Mouse (Mus musculus) liver, adult 2 months (tissue): ENCODE measurements around the gene Bpifb9a. TPM values are rescaled to one million over a fixed set of nuclear protein-coding genes. Genes with fewer than 3 reads are reported as not detected.
"Not testable (repeated sequence)": the region's sequence is repeated elsewhere in the genome, so short reads cannot be mapped to it uniquely, and the experiment has no call there.

ENCODE experiments used
- DNase-seq: peaks from one replicate; pipeline ENCODE4 v3.0.0-alpha.2; 2011; ENCODE audit warnings: low read depth, low spot score; ENCODE audit errors: extremely low read depth
- H3K27ac ChIP-seq: fragments of 200-500 bp; replicated peaks from 2 replicates; pipeline ENCODE4 v1.5.1; 2012; ENCODE audit warnings: low read depth, mild to moderate bottlenecking, control low read depth, inconsistent platforms, low read length; ENCODE audit not compliant: insufficient read depth
- H3K27me3 ChIP-seq: fragments of 200-500 bp; 2 replicates; pipeline ENCODE4 v1.6.1; 2012; ENCODE audit warnings: mild to moderate bottlenecking, moderate library complexity, low read length, inconsistent platforms; ENCODE audit not compliant: control insufficient read depth, insufficient read depth
- H3K36me3 ChIP-seq: fragments of 200-500 bp; 2 replicates; pipeline ENCODE4 v1.6.1; 2012; ENCODE audit warnings: low read length, inconsistent platforms; ENCODE audit not compliant: control insufficient read depth, insufficient read depth
- H3K4me1 ChIP-seq: fragments of 200-500 bp; 2 replicates; pipeline ENCODE4 v1.6.1; 2011; ENCODE audit warnings: low read length; ENCODE audit not compliant: control insufficient read depth, insufficient read depth
- H3K4me3 ChIP-seq: fragments of 200-500 bp; 2 replicates; pipeline ENCODE4 v1.5.1; 2011; ENCODE audit warnings: low read depth, mild to moderate bottlenecking, control low read depth, low read length, moderate library complexity; ENCODE audit not compliant: insufficient read depth
- H3K79me2 ChIP-seq: fragments of 200-500 bp; 2 replicates; pipeline ENCODE4 v1.6.1; 2012; ENCODE audit warnings: inconsistent platforms, mild to moderate bottlenecking, low read length, moderate library complexity; ENCODE audit not compliant: control insufficient read depth, insufficient read depth
- H3K9ac ChIP-seq: fragments of 200-500 bp; 2 replicates; pipeline ENCODE4 v1.6.1; 2012; ENCODE audit warnings: low read depth, mild to moderate bottlenecking, control low read depth, inconsistent platforms, low read length
- CTCF ChIP-seq: fragments of 200-500 bp; IDR thresholded peaks from 2 replicates; pipeline ENCODE4 v1.5.1; 2011; ENCODE audit warnings: low read depth, low read length, control low read depth
- POLR2A ChIP-seq: fragments of 200-500 bp; IDR thresholded peaks from 2 replicates; pipeline ENCODE4 v1.6.1; 2011; ENCODE audit warnings: low read length, control low read depth; ENCODE audit not compliant: insufficient read depth; ENCODE audit errors: extremely low read depth
- WGBS: fragments of 180-500 bp; shearing (Covaris S2); methylation state at CpG from one replicate; pipeline ENCODE4 v1.1.7; 2018; 5-methylcytosine and 5-hydroxymethylcytosine counted together
- polyA plus RNA-seq: library from polyadenylated mRNA; depleted of rRNA; stranded (reverse); fragments of >200 nt; gene quantifications from 2 replicates; pipeline ENCODE4 v1.2.3, GENCODE M21; 2012; rRNA removed
- total RNA-seq: library from RNA; depleted of rRNA; stranded (reverse); fragments of >200 nt; gene quantifications from 2 replicates; pipeline ENCODE4 v1.2.3, GENCODE M21; 2014; rRNA removed

Gene Bpifb9a
- not detected in 2 replicates for total RNA-seq
- not detected in 2 replicates for polyA plus RNA-seq

- WGBS, result 78% methylated on average over 5 of the region's 5 CpGs
Observed at GRCm38 (mm10) chr2:154257554-154257953, at the start of gene Bpifb9a. Bpifb9a (plus strand) TSS chr2:154257854.

GRCm38 (mm10) chr2:154209112-154209511 is 48.5 kb upstream of the Bpifb9a start:
- no peak for TF ChIP-seq POLR2A
- TF ChIP-seq CTCF, result peak; percentile 38
- Histone ChIP-seq H3K27ac (no peak overlapping the region), H3K4me1 (no peaks in the 10 kb centered on the region), H3K27me3 (no peaks in the 10 kb centered on the region), H3K36me3 (no peaks in the 10 kb centered on the region), H3K79me2 (no peaks in the 10 kb centered on the region), H3K4me3 (no peak overlapping the region), H3K9ac (no peak overlapping the region)
- 14% methylated on average over 3 of the region's 3 CpGs for WGBS
- no peak for DNase-seq

More at GRCm38 (mm10) chr2:154257554-154257953, at the start of gene Bpifb9a:
- H3K36me3 ChIP-seq, H3K9ac ChIP-seq, H3K4me3 ChIP-seq, H3K79me2 ChIP-seq, H3K27me3 ChIP-seq, DNase-seq, H3K4me1 ChIP-seq, H3K27ac ChIP-seq: not testable (repeated sequence)

- no peak overlapping the region for H3K4me3 ChIP-seq
- H3K79me2 ChIP-seq, result no peaks in the 10 kb centered on the region
- H3K27me3 ChIP-seq, result no peaks in the 10 kb centered on the region
- H3K27ac ChIP-seq, result no peak overlapping the region
- WGBS, result 85% methylated on average over 1 of the region's 1 CpGs
- H3K4me1 ChIP-seq, result no peaks in the 10 kb centered on the region
- no peak for DNase-seq
- H3K36me3 ChIP-seq, result no peaks in the 10 kb centered on the region
- TF ChIP-seq CTCF, result no peak
- TF ChIP-seq POLR2A, result no peak
- H3K9ac ChIP-seq, result no peak overlapping the region
Observed at GRCm38 (mm10) chr2:154211121-154211520, 46.5 kb upstream of the Bpifb9a start.

DNA sequence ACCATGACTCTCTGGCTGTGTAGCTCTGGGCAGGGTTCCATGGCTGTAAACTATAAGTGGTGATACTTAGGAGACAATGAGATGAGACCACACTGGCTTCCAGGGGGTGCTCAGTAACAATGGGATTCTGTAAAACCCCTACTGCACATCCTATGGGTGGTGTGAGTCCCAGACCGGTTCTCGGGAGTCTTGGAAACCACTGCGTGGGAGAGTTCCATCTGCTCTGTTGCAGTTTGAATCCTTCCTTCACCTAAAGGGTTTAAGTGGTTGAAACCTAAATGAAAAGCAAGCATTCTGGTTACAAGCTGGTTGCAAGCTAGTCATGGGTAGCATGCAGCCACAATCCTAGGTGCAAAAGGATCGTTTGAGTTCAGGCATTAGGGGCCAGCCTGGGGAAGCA is 45.8 kb upstream of the Bpifb9a start:
- H3K4me1 ChIP-seq, result no peaks in the 10 kb centered on the region

GRCm38 (mm10) chr2:154215191-154215590 is 42.5 kb upstream of the Bpifb9a start:
- Histone ChIP-seq H3K4me3 (no peak overlapping the region), H3K9ac (no peak overlapping the region), H3K27ac (no peak overlapping the region), H3K4me1 (no peaks in the 10 kb centered on the region), H3K79me2 (no peaks in the 10 kb centered on the region), H3K36me3 (no peaks in the 10 kb centered on the region), H3K27me3 (no peaks in the 10 kb centered on the region)
- WGBS, result 7% methylated on average over 5 of the region's 5 CpGs
- peak; percentile 85 for TF ChIP-seq CTCF
- TF ChIP-seq POLR2A, result no peak
- DNase-seq, result peak; percentile 57

More for the DNA sequence above, 45.8 kb upstream of the Bpifb9a start:
- H3K27ac ChIP-seq, result no peak overlapping the region
- no peaks in the 10 kb centered on the region for H3K27me3 ChIP-seq
- no peaks in the 10 kb centered on the region for H3K36me3 ChIP-seq
- 80% methylated on average over 4 of the region's 4 CpGs for WGBS
- TF ChIP-seq CTCF (no peak), POLR2A (no peak)
- no peak overlapping the region for H3K9ac ChIP-seq
- no peak for DNase-seq
- no peak overlapping the region for H3K4me3 ChIP-seq
- no peaks in the 10 kb centered on the region for H3K79me2 ChIP-seq

DNA sequence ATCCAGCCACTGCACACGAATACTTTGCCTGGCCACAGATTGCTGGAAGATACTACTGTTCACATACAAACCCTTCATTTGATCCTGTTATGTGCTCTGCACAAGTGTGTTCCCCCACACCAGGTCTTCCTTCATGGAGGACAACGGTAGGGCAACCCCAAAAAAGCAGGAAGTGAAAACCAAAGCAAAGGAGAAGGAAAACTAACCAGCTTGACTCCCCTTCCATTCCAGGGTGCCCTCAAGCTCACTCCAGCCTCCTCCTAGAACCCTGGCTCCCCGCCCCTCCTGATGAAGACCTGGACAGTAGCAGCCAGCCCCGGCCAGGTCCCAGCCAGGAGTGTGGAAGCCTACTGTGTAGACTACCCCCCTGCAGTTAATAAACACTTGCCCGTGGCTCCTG is 37.7 kb upstream of the Bpifb9a start:
- Histone ChIP-seq H3K9ac (no peak overlapping the region), H3K79me2 (no peaks in the 10 kb centered on the region), H3K36me3 (no peaks in the 10 kb centered on the region), H3K27me3 (no peaks in the 10 kb centered on the region), H3K4me1 (no peaks in the 10 kb centered on the region), H3K4me3 (no peak overlapping the region), H3K27ac (no peak overlapping the region)
- no peak for DNase-seq
- 59% methylated on average over 5 of the region's 5 CpGs for WGBS
- TF ChIP-seq CTCF (no peak), POLR2A (no peak)
